In genomic region chrX:92740026-92740425, GRCm38 (mm10) we compare ENCODE assay signal across 16 mouse cellular contexts.
"Had no signal": no experiment of that assay in that cellular context is flagged by ENCODE, and none has a peak within 500 bp of the region (broad histone marks: within the 10 kb centered on the region; RNA-seq: fewer than 3 reads in every experiment).

No protein-coding gene starts in this region.

- H3K27me3 ChIP-seq: limb, embryonic 12.5 days; limb, embryonic 15.5 days; midbrain, embryonic 12.5 days had no signal

- H3K9me3 ChIP-seq: limb, embryonic 12.5 days; limb, embryonic 15.5 days; midbrain, embryonic 12.5 days had no signal

- H3K9ac ChIP-seq: limb, embryonic 12.5 days; limb, embryonic 15.5 days; liver, embryonic 14.5 days; liver, postnatal 0 days; lung, embryonic 14.5 days; midbrain, embryonic 12.5 days had no signal

- H3K36me3 ChIP-seq: limb, embryonic 12.5 days; limb, embryonic 15.5 days; midbrain, embryonic 12.5 days had no signal

- ATAC-seq: intestine, postnatal 0 days; liver, postnatal 0 days; lung, postnatal 0 days; midbrain, embryonic 16.5 days had no signal

- H3K4me2 ChIP-seq: limb, embryonic 12.5 days; limb, embryonic 15.5 days; liver, embryonic 11.5 days; lung, embryonic 14.5 days; midbrain, embryonic 12.5 days had no signal

- H3K27ac ChIP-seq: kidney, postnatal 0 days; left cerebral cortex, adult 2 months; limb, embryonic 12.5 days; limb, embryonic 15.5 days; liver, embryonic 14.5 days; macrophage; midbrain, embryonic 12.5 days had no signal

- H3K4me3 ChIP-seq: left cerebral cortex, adult 2 months; limb, embryonic 12.5 days; limb, embryonic 15.5 days; midbrain, embryonic 12.5 days had no signal

- H3K4me1 ChIP-seq: limb, embryonic 12.5 days; limb, embryonic 15.5 days; midbrain, embryonic 12.5 days had no signal

- DNase-seq: kidney, adult 2 months; kidney, postnatal 25 days; liver, postnatal 0 days; lung, embryonic 14.5 days; thymus, postnatal 25 days had no signal
